Mouse (Mus musculus) lung, postnatal 0 days (tissue): ENCODE results near the gene Gm37240.

ENCODE experiments used
- CTCF ChIP-seq: IDR thresholded peaks from 2 replicates; pipeline ENCODE4 v1.5.1; 2016; ENCODE audit warnings: antibody characterized with exemption, mild to moderate bottlenecking
- EP300 ChIP-seq: IDR thresholded peaks from 2 replicates; pipeline ENCODE4 v1.6.1; 2016; ENCODE audit warnings: antibody characterized with exemption, mild to moderate bottlenecking, control low read depth

DNA sequence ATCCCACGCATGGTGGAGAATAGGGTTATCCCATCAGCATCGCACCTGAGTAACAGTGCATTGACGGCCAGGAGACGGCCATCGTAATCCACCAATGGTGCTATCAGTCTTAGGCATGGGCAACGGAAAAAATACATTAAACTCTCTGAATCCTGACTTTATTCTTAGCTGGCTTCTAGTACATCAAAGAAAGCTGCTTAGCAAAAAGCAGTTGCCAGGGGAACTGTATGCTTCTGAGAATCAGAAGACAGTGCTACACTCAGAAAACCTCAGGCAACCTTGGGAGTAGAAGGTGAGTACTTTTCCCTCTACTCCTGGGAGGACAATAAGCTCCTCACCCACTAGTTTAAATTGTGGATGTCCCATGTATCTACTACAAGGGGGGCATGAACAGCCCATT lies 219.6 kb downstream of the Gm37240 start:
- TF ChIP-seq CTCF (no peak), EP300 (no peak)
